Mouse (Mus musculus) embryo, embryonic 10.5 days (tissue): ENCODE data around the gene Plscr4.
A peak's percentile ranks its signal among the peaks of the same experiment; 100 is the strongest.

ENCODE experiments used
- DNase-seq: peaks from one replicate; pipeline ENCODE4 v3.0.0-alpha.2; 2015; ENCODE audit warnings: low spot score

Plscr4 gene

GRCm38 (mm10) chr9:92457261-92458058 lies at the start of gene Plscr4:
Plscr4 (plus strand) TSS chr9:92457373.
- DNase-seq = peak; percentile 54

- no peak for DNase-seq
These were observed 46.9 kb upstream of the Plscr4 start for GRCm38 (mm10) chr9:92410225-92410624.

GRCm38 (mm10) chr9:92412045-92412444 lies 45.1 kb upstream of the Plscr4 start:
- DNase-seq = no peak

- no peak for DNase-seq
These were observed 43.5 kb upstream of the Plscr4 start for GRCm38 (mm10) chr9:92413684-92414083.

DNA sequence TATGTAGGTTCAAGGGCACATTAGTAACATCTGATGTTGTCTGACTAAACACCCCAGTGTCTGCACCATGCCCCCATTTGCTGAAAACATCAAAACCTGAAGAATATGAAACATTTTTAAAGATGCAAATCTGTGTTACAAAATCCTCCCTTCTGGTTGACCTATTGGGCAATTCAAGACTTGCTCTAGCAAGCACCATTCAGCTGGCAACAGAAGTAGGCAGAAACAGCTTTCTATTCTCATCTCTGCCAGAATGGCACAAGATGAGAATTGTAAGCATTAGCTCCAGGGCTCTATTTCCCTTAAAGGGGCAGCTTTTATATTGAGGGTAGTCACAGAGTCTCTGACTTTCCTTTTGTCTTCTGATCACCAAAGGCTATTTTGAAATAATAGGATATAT lies 19.4 kb upstream of the Plscr4 start:
- no peak for DNase-seq

- no peak for DNase-seq
These were observed 15.7 kb upstream of the Plscr4 start for GRCm38 (mm10) chr9:92441468-92441867.

- no peak for DNase-seq
These were observed 12.6 kb upstream of the Plscr4 start for GRCm38 (mm10) chr9:92444536-92444935.

GRCm38 (mm10) chr9:92456605-92457004 lies 568 bp upstream of the Plscr4 start:
- DNase-seq = no peak

GRCm38 (mm10) chr9:92458059-92458402 lies 858 bp downstream of the Plscr4 start:
- DNase-seq = no peak

- DNase-seq = peak; percentile 14
These were observed 1.2 kb downstream of the Plscr4 start for GRCm38 (mm10) chr9:92458418-92458817.

GRCm38 (mm10) chr9:92467724-92468123 lies 10.6 kb downstream of the Plscr4 start:
- no peak for DNase-seq

GRCm38 (mm10) chr9:92472256-92472855 lies 15.2 kb downstream of the Plscr4 start:
- no peak for DNase-seq

DNA sequence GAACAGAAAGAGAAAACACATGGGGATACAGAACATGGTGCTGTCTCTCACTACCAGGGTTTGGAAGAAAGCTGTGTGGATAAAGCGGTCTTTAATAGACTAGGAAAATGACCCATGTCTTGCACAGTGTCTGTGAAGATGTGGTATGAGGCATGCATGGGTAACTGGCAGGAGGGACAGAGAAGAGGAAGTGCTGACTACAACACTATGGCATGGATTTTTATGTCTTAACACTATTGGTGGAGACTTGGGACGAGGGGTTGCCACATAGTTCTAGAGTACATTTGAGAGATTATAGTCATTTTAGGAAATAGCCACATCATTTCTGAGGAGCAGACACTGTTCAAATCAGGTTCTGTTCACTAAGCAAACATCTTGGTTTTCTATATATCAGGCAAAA lies 16.0 kb downstream of the Plscr4 start:
- DNase-seq = no peak

DNA sequence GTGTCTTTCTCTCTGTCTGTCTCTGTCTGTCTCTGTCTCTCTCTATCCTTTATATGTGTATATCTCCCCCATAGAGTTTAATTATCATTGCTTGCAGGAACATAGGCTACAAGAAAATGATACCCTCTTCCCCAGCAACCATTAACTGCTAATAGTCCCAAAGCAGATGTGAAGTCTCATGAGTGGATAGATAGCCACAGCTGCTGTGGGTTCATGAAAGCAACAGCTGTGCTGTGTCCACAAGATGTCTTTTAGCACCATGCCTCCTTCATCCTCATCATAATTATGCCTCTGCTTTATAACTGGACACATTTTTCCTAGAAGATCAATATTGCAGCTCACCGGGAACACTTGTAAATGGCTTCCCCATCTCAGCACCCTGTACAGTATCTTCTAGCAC lies 17.1 kb downstream of the Plscr4 start:
- no peak for DNase-seq

- no peak for DNase-seq
These were observed 24.5 kb downstream of the Plscr4 start for GRCm38 (mm10) chr9:92481663-92482062.

DNA sequence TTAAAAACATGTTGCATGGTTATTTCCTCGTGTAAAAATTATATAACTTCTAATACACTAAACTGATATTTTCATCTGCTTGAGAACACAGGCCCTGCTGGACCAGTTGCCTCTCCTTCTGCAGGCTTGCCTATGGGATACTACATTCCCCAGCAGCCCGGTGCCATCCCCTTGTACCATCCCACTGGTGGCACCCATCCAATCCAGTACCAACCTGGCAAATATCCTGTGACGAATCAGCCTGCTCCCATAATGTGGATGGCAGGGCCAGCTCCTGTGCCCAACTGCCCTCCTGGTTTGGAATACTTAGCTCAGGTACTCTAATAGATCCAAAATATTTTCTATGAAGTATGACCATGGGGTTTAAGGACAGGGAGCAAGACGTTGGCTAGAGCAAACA lies 25.4 kb downstream of the Plscr4 start:
- DNase-seq = no peak

GRCm38 (mm10) chr9:92484710-92485267 lies 27.6 kb downstream of the Plscr4 start:
- no peak for DNase-seq

GRCm38 (mm10) chr9:92489857-92490256 lies 32.7 kb downstream of the Plscr4 start:
- no peak for DNase-seq

GRCm38 (mm10) chr9:92490319-92490718 lies 33.1 kb downstream of the Plscr4 start:
- DNase-seq = no peak

DNA sequence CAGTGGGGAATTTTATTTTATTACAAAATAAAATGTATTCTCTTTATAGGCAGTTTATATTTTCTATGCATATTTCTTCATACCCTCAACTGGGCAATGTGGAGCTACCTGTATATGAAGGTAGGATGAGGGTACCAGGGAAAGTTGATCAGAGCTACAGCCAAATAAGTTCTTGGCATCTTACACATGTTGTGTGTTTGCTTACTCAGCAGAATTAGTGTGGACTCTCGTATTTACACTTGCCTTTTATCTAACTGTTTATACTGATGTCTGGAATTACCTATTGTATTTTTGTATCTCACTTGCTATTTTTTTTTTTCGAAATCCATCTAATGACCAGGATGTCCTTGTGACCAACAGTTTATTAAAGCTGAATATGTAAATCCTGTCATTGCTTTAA lies 34.1 kb downstream of the Plscr4 start:
- DNase-seq = no peak

GRCm38 (mm10) chr9:92499710-92500410 lies 42.7 kb downstream of the Plscr4 start:
- DNase-seq = peak; percentile 91

GRCm38 (mm10) chr9:92504256-92504655 lies 47.1 kb downstream of the Plscr4 start:
- no peak for DNase-seq

DNA sequence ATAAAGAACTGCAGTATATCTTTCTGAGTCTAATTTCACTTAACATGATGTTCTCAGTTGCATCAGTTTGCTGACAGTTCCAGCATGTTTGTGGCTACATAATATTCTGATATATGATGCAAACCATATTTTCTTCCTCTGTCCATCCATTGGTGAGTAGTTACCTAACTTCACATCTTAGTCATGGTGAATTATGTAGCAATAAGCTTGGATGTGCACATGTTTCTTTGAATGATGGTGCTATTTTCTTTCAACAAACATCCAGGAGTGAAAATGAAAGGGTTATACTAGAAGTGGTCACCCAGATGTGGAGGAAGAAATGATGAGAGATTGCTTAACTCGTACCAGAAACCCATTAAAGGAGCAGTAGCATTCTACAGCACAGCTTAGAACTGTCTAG lies 47.7 kb downstream of the Plscr4 start:
- no peak for DNase-seq
